ENCODE assay signal across 11 mouse cellular contexts in genomic region chr7:16695025-16695424, GRCm38 (mm10). TPM values are rescaled to one million over a fixed set of nuclear protein-coding genes. Genes with fewer than 3 reads are reported as not detected.
DNase-seq lines count a peak whose midpoint lies in the region; ATAC-seq lines count a peak whose summit lies in the region.
"Had no signal": no experiment of that assay in that cellular context is flagged by ENCODE, and none has a peak within 500 bp of the region (broad histone marks: within the 10 kb centered on the region; RNA-seq: fewer than 3 reads in every experiment).

No protein-coding gene starts in this region.

- no peaks in the 10 kb centered on the region for H3K27me3 ChIP-seq in hindbrain, embryonic 14.5 days (ENCODE audit: control insufficient read depth, insufficient read depth, low read length)
- no peaks in the 10 kb centered on the region for H3K27me3 ChIP-seq in hindbrain, embryonic 13.5 days
- H3K27me3 ChIP-seq: heart, embryonic 15.5 days had no signal

- no peak overlapping the region for H3K4me3 ChIP-seq in hindbrain, embryonic 14.5 days (replicated peaks; ENCODE audit: low read length)
- no peak overlapping the region for H3K4me3 ChIP-seq in hindbrain, embryonic 13.5 days
- H3K4me3 ChIP-seq: heart, embryonic 15.5 days had no signal

- H3K9ac ChIP-seq in hindbrain, embryonic 14.5 days: no peak overlapping the region
- no peak overlapping the region for H3K9ac ChIP-seq in hindbrain, embryonic 13.5 days
- H3K9ac ChIP-seq: heart, embryonic 15.5 days had no signal

- no peak for ATAC-seq in hindbrain, embryonic 14.5 days (ENCODE audit: low FRiP score)
- no peak for ATAC-seq in hindbrain, embryonic 13.5 days (ENCODE audit: low FRiP score)

- no peaks in the 10 kb centered on the region for H3K9me3 ChIP-seq in hindbrain, embryonic 14.5 days (ENCODE audit: control insufficient read depth, low read length)
- H3K9me3 ChIP-seq in hindbrain, embryonic 13.5 days: no peaks in the 10 kb centered on the region
- H3K9me3 ChIP-seq: heart, embryonic 15.5 days had no signal

- 43% methylated on average over 3 of the region's 3 CpGs for WGBS in hindbrain, embryonic 14.5 days
- WGBS in hindbrain, embryonic 13.5 days: 38% methylated on average over 3 of the region's 3 CpGs

- H3K36me3 ChIP-seq in hindbrain, embryonic 14.5 days (replicated peaks; ENCODE audit: control insufficient read depth, insufficient read depth): no peaks in the 10 kb centered on the region
- H3K36me3 ChIP-seq in hindbrain, embryonic 13.5 days: no peaks in the 10 kb centered on the region
- H3K36me3 ChIP-seq: heart, embryonic 15.5 days had no signal

- peak; percentile 45 for DNase-seq in hindbrain, embryonic 14.5 days (ENCODE audit: low spot score)
- peak; percentile 70 for DNase-seq in testis, postnatal 10 days (ENCODE audit: low spot score)
- no peak for DNase-seq in testis, postnatal 14 days (ENCODE audit: low spot score)
- DNase-seq in adrenal gland, postnatal 25 days: peak; percentile 31
- peak; percentile 11 to 41 for DNase-seq in layer of hippocampus, adult 8-10 months (ENCODE audit: low spot score in 2 of 2)
- no peak for DNase-seq in urinary bladder, adult 18-20 months (ENCODE audit: low spot score in 2 of 2)
- DNase-seq in urinary bladder, postnatal 25 days (ENCODE audit: low spot score): no peak

- H3K4me2 ChIP-seq in hindbrain, embryonic 14.5 days (replicated peaks): no peak overlapping the region
- H3K4me2 ChIP-seq in hindbrain, embryonic 13.5 days: no peak overlapping the region
- H3K4me2 ChIP-seq: heart, embryonic 15.5 days had no signal

- H3K4me1 ChIP-seq in hindbrain, embryonic 14.5 days (replicated peaks; ENCODE audit: control insufficient read depth, insufficient read depth, low read length): no peaks in the 10 kb centered on the region
- no peaks in the 10 kb centered on the region for H3K4me1 ChIP-seq in hindbrain, embryonic 13.5 days (replicated peaks)
- H3K4me1 ChIP-seq: heart, embryonic 15.5 days had no signal

- H3K27ac ChIP-seq in hindbrain, embryonic 14.5 days: no peak overlapping the region
- no peak overlapping the region for H3K27ac ChIP-seq in hindbrain, embryonic 13.5 days
- H3K27ac ChIP-seq: heart, embryonic 15.5 days; macrophage had no signal

RNA-seq across cellular contexts. Expression of gene Ceacam15, which starts 19.5 kb away (rescaled TPM):
- polyA plus RNA-seq in hindbrain, embryonic 14.5 days (2014; fragmentation: Nextera tagmentation; extraction: Ambion mirVana): not detected in 2 replicates
- polyA plus RNA-seq in hindbrain, embryonic 13.5 days (2015; fragmentation: Nextera tagmentation; extraction: Ambion mirVana): not detected in 2 replicates
- total RNA-seq in adrenal gland, postnatal 25 days (2021): not detected in 2 replicates
- not detected for total RNA-seq in layer of hippocampus, adult 8-10 months (2022)
- polyA plus RNA-seq: macrophage; stomach, embryonic 14.5 days had no signal

RNA-seq across cellular contexts. Expression of gene Ceacam9, which starts 26.7 kb away (rescaled TPM):
- polyA plus RNA-seq in hindbrain, embryonic 14.5 days (2014; fragmentation: Nextera tagmentation; extraction: Ambion mirVana): 0.34 TPM in 1 of 2 replicates, not detected in the other
- not detected in 2 replicates for polyA plus RNA-seq in hindbrain, embryonic 13.5 days (2015; fragmentation: Nextera tagmentation; extraction: Ambion mirVana)
- total RNA-seq in adrenal gland, postnatal 25 days (2021): not detected in 2 replicates
- not detected for total RNA-seq in layer of hippocampus, adult 8-10 months (2022)
- polyA plus RNA-seq: heart, embryonic 15.5 days; macrophage; stomach, embryonic 14.5 days had no signal

RNA-seq across cellular contexts. Expression of gene Ap2s1, which starts 43.2 kb away (rescaled TPM):
- 446 and 463 TPM in 2 replicates for polyA plus RNA-seq in hindbrain, embryonic 14.5 days (2014; fragmentation: Nextera tagmentation; extraction: Ambion mirVana)
- 381 and 383 TPM in 2 replicates for polyA plus RNA-seq in hindbrain, embryonic 13.5 days (2015; fragmentation: Nextera tagmentation; extraction: Ambion mirVana)
- total RNA-seq in adrenal gland, postnatal 25 days (2021): 130 and 139 TPM in 2 replicates
- total RNA-seq in layer of hippocampus, adult 8-10 months (2022): 100 to 1,000 TPM; 243 to 255 (median 246) TPM

Comparison
In these comparisons a context has a peak if more than half of its experiments do, and no peak if none do; other contexts are left out.
1. DNase-seq: peak in hindbrain, embryonic 14.5 days (single experiment), testis, postnatal 10 days (single experiment), adrenal gland, postnatal 25 days (single experiment) and layer of hippocampus, adult 8-10 months (2 of 2); none in testis, postnatal 14 days (single experiment), urinary bladder, adult 18-20 months (0 of 2) and urinary bladder, postnatal 25 days (single experiment).